Mouse (Mus musculus) heart, postnatal 4 days (tissue): ENCODE results near the gene AI854703. TPM values are rescaled to one million over a fixed set of nuclear protein-coding genes. Genes with fewer than 3 reads are reported as not detected.
"Not testable (repeated sequence)": the region's sequence is repeated elsewhere in the genome, so short reads cannot be mapped to it uniquely, and the experiment has no call there.

Source experiments
- DNase-seq: peaks from one replicate; pipeline ENCODE4 v3.0.0; 2021
- total RNA-seq, 2 experiments: library from RNA; stranded (reverse); gene quantifications; 2 replicates each; pipeline ENCODE4 v1.2.3; 2021

The AI854703 gene
- total RNA-seq, 2 experiments from 2014 or later, result 0.41 to 0.50 TPM

GRCm38 (mm10) chr6:48620031-48620430, 6.5 kb upstream of the AI854703 start:
- DNase-seq, result no peak

- not testable (repeated sequence) for DNase-seq
Observed at GRCm38 (mm10) chr6:48622186-48622843, 4.2 kb upstream of the AI854703 start.

DNA sequence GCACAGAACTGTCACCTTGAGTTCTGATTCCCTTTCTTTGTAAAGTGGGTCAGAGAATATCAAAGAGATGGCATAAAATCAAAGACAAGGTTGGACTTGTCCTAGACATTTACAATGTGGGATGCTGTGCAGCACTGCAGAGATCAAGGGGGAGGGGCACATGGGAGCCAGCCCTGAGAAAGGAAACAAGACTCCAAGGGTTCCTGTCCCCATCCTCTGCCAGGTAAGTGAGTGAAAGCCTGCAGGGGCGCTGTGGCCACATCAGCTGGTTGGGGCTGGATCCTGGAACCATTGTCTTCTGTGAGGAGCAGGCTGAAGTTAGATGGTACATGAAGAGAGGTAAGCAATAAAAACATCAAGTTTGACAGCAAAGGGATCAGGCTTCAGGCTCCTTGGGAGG, 3.1 kb upstream of the AI854703 start:
- no peak for DNase-seq

GRCm38 (mm10) chr6:48626984-48627383, 420 bp downstream of the AI854703 start:
- peak; percentile 53 for DNase-seq

DNA sequence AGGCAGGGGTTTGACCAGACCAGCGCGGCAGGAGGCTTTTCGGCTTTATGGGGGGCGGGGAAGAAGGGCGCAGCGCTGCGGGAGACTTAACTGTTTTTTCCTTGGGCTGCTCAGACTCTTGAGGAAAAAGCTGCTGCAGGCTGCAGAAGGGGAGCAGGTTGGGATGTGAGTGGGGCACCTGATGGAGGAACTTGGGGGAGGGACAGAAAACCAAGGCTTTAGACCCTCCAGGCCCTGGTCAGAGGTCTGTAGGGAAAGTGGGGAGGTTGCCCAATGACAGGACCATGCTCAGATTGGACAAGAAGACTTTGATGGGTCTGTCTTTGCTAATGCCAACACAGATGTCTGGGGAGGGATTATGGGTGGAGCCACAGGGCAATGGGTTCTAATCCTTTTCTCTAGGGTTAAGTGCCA, 954 bp downstream of the AI854703 start:
- DNase-seq, result no peak

- no peak for DNase-seq
Observed at GRCm38 (mm10) chr6:48628377-48628776, 1.8 kb downstream of the AI854703 start.

DNA sequence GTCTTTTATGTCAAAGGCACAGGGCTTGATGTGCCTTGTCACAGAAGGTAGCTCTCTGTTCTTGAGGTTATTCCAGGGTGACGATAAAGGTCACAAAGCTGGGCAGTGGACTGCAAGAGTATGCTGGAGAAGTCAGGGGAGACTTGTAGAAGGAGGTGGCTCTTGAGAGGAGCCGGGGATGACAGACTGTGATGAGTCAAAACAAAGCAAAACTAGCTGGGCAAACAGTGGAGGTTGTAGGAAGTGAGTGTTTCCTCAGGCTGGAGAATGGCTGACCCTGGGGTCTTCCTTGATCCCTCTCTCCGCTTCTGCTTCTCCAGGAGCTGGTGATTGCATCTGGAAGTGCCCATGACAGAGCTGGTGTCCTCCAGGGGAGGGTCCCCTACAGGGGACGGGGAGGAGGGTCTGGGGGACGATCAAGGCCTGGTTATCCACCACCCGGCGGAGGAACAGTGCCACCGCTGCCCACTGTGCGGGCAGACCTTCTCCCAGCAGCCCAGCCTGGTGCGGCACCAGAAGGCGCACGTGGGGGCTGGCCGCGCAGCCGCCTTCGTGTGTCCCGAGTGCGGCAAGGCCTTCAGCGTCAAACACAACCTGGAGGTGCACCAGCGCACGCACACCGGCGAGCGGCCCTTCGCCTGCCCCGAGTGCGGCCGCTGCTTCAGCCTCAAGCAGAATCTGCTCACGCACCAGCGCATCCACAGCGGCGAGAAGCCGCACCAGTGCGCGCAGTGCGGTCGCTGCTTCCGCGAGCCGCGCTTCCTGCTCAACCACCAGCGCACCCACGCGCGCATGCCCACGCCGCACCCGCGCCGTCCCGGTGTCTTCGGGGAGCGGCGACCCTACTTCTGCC, 2.5 kb downstream of the AI854703 start:
- no peak for DNase-seq

DNA sequence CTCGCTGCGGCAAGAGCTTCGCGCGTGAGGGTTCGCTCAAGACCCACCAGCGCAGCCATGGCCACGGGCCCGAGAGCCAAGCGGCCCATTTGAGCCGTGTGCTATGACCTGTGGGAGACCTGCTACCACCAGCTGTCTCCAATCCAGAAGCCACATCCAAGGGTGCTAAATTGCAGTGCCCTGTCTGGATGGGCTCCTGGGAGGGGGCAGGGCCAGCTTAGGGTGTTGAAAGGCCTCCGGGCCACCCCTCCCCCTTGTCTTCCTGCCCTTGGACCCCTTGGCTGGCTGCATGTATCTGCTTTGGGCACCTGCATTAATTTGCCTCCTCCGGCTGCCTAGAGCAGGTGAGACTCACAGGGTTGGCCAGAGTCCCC, 3.1 kb downstream of the AI854703 start:
- DNase-seq, result no peak

- DNase-seq, result no peak
Observed at GRCm38 (mm10) chr6:48630831-48631230, 4.3 kb downstream of the AI854703 start.

DNA sequence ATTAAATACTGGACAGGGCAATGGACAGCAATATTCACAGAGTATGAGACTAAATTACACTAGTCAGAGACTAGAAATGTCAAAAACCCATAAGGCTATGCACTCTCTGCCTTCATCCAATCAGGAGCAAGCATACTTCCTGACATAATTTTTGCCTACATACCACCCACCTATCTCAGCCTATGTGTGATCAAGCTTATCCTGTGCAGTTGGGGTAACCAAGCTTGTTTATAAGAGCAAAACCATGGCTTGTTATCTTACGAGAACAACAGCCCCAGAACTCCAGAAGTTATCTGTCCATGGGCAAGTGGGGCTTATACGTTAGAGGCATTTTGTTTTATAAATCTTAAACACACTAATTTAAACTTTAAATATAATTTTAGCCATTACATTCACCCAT, 8.5 kb downstream of the AI854703 start:
- DNase-seq, result no peak

DNA sequence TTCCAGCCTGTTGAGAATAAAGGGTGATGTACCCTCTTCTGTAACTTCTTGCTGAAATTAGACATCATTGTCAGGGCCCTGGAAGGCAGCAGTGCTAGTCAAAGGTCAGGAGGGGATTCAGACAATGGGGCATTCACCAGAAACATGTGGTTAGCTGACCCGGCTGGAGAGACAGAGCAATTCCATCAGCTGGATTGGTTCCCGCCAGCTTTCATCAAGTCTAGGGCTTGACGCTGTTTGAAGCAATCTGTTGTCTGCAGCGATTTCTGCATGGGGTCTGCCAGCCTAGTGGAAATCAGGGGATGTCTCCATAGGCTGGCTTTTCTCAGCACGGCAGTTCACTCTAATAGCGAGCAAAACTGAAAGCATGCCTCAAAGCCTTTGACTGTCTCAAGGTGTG, 10.0 kb downstream of the AI854703 start:
- peak; percentile 72 for DNase-seq

DNA sequence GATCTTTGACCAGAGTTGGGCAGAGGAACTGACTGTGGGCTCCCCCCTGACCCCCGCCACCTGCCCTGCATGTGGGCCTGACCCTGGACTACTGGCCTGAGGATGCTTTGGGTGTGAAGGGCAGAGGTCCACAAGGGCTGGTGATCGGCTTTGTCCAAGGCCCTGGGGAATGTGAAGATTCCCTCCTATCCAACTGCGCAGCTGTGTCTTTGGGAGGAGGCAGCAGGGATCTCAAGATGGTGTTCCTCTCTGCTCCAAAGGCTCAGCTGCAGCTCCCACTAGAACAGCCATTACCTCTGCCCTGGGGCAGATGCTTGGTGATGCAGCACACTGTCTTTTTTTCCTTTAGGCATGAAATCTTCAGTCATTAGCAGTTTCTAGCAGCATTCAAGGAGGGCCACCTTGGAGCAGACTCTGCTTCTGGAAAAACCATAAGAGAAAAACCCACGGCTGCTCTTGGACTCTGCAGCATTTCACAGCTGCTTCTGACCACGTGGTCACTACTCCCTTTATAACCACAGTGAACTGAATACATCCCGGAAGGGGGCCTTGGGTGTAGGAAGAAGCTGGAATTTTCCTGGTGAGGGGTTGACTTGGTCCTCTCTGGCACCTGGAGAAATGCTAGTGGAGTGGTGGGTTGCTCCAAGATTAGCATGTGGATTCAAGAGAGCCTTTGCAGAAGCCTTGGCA, 11.4 kb downstream of the AI854703 start:
- DNase-seq, result no peak

DNA sequence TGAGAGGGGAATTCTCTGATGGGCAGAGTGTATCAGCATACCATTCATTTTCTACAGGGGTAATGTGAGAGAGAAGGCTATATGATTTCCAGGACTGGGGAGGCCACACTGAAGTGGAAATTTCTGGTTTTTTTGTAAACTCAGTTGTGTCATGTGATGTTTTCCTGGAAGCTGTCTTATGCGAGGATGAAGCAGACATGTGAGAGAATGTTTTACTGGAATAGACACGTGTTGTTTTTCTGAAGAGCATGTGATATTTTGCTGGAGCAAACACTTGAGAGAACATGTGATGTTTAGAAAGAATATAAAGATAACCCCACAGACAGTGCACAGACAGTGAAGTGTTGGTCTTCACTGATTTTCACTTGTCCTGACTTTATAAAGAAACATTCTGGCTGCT, 12.0 kb downstream of the AI854703 start:
- DNase-seq, result no peak

- DNase-seq, result no peak
Observed at GRCm38 (mm10) chr6:48641391-48641790, 14.8 kb downstream of the AI854703 start.

GRCm38 (mm10) chr6:48642764-48643292, 16.3 kb downstream of the AI854703 start:
- DNase-seq, result peak; percentile 41

GRCm38 (mm10) chr6:48645660-48646308, 19.2 kb downstream of the AI854703 start:
- peak; percentile 82 for DNase-seq

DNA sequence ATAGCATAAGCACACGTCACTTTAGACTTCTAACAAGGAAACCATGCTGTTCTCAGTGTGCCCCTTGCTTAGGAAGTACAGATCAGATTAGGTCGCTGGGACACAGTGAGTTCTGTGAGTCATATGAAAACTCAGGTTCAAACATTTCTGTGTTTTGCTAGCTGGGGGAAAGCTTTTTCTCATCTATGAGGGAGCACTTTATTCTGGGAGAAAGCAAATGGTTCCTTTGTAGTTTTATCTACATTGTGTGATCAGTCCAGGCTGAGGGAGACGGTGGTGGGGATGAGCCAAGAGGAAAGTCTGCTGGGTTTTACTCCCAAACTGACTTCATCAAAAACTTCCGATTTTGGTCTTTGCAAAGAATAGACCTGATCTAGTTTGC, 19.7 kb downstream of the AI854703 start:
- no peak for DNase-seq

GRCm38 (mm10) chr6:48646995-48647394, 20.4 kb downstream of the AI854703 start, which contains the start of gene Gimap8:
Gene Gimap8 (plus strand): TSS chr6:48647234.
- peak; percentile 68 for DNase-seq

DNA sequence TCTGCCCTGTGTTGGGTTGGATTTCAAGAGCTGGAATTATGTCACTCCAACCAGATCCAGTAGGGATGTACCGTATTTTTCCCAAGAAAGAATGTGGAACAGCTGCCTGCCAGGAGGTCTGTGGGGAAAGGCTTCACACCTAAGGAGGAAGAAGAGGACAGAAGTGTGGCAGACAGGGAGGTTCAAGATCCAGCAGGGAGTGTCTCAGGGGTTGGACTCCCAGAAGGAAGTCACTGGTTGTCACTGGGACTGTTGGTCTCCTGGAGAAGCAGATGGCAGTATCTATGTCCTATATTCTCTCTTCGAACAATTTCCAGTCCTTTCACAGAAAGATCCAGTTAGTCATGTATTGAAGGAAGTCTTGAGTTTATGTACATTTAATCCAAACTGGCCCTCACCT, 21.0 kb downstream of the AI854703 start:
- no peak for DNase-seq

GRCm38 (mm10) chr6:48648779-48649178, 22.2 kb downstream of the AI854703 start:
- DNase-seq, result no peak

- no peak for DNase-seq
Observed at GRCm38 (mm10) chr6:48650041-48650440, 23.5 kb downstream of the AI854703 start.

- no peak for DNase-seq
Observed at GRCm38 (mm10) chr6:48658721-48659120, 32.2 kb downstream of the AI854703 start.

GRCm38 (mm10) chr6:48664750-48665149, 38.2 kb downstream of the AI854703 start:
- DNase-seq, result no peak
